Mouse (Mus musculus) ES-Bruce4 (cell line): ENCODE measurements around the gene Ssbp3. TPM values are rescaled to one million over a fixed set of nuclear protein-coding genes. Genes with fewer than 3 reads are reported as not detected.

ENCODE experiments used
- H3K27ac ChIP-seq: 2 replicates; pipeline ENCODE4 v1.5.1; 2012; ENCODE audit warnings: low read length, inconsistent platforms; ENCODE audit not compliant: insufficient read depth
- H3K27me3 ChIP-seq: 2 replicates; pipeline ENCODE4 v1.6.1; 2012; ENCODE audit warnings: mild to moderate bottlenecking, low read length, inconsistent platforms; ENCODE audit not compliant: control insufficient read depth, poor library complexity, insufficient read depth, severe bottlenecking
- H3K36me3 ChIP-seq: 2 replicates; pipeline ENCODE4 v1.6.1; 2012; ENCODE audit warnings: inconsistent platforms, mild to moderate bottlenecking, low read length, moderate library complexity; ENCODE audit not compliant: control insufficient read depth, poor library complexity, insufficient read depth, severe bottlenecking
- H3K4me1 ChIP-seq: one replicate; pipeline ENCODE4 v1.8.1; 2011; ENCODE audit warnings: low read length; ENCODE audit not compliant: control insufficient read depth, insufficient read depth
- H3K4me3 ChIP-seq: 2 replicates; pipeline ENCODE4 v1.5.1; 2011; ENCODE audit warnings: low read depth, mild to moderate bottlenecking, low read length
- H3K9ac ChIP-seq: 2 replicates; pipeline ENCODE4 v1.6.1; 2012; ENCODE audit warnings: low read depth, mild to moderate bottlenecking, inconsistent platforms; ENCODE audit not compliant: poor library complexity, severe bottlenecking
- H3K9me3 ChIP-seq: replicated peaks from 2 replicates; pipeline ENCODE4 v1.6.1; 2012; ENCODE audit warnings: mild to moderate bottlenecking, low read length, inconsistent platforms; ENCODE audit not compliant: control insufficient read depth, poor library complexity, insufficient read depth, severe bottlenecking
- CTCF ChIP-seq: IDR thresholded peaks from one replicate; pipeline ENCODE4 v1.8.1; 2011; ENCODE audit warnings: low read depth, low read length
- EP300 ChIP-seq: IDR thresholded peaks from 2 replicates; pipeline ENCODE4 v1.6.1; 2011; ENCODE audit warnings: low read depth, low read length; ENCODE audit not compliant: insufficient read depth
- POLR2A ChIP-seq: IDR thresholded peaks from one replicate; pipeline ENCODE4 v1.8.1; 2011; ENCODE audit warnings: low read length; ENCODE audit not compliant: insufficient read depth
- polyA plus RNA-seq: library from polyadenylated mRNA; stranded (reverse); fragments of >200 nt; gene quantifications from 2 replicates; pipeline ENCODE4 v1.2.4, GENCODE M21; 2011; ENCODE audit warnings: low read depth; ENCODE audit not compliant: missing spikeins, insufficient read depth, insufficient read length

Ssbp3 gene
- polyA plus RNA-seq, 1 experiment: 245 TPM

GRCm38 (mm10) chr4:107006229-107006628, 95.7 kb downstream of the Ssbp3 start:
- TF ChIP-seq CTCF (no peak), EP300 (no peak), POLR2A (no peak)
- peaks cover 3% of the 10 kb centered on the region for H3K4me1 ChIP-seq
- no peaks in the 10 kb centered on the region for H3K27me3 ChIP-seq
- H3K27ac ChIP-seq: no peak overlapping the region
- no peak overlapping the region for H3K4me3 ChIP-seq
- no peak overlapping the region for H3K9ac ChIP-seq
- H3K9me3 ChIP-seq: no peaks in the 10 kb centered on the region
- no peaks in the 10 kb centered on the region for H3K36me3 ChIP-seq

GRCm38 (mm10) chr4:107006807-107007206, 96.3 kb downstream of the Ssbp3 start:
- H3K27ac ChIP-seq: no peak overlapping the region
- H3K4me1 ChIP-seq: no peaks in the 10 kb centered on the region
- no peak overlapping the region for H3K9ac ChIP-seq
- no peak overlapping the region for H3K4me3 ChIP-seq
- H3K36me3 ChIP-seq: no peaks in the 10 kb centered on the region
- no peaks in the 10 kb centered on the region for H3K9me3 ChIP-seq
- no peak for TF ChIP-seq CTCF
- TF ChIP-seq EP300: no peak
- no peak for TF ChIP-seq POLR2A
- no peaks in the 10 kb centered on the region for H3K27me3 ChIP-seq

- Histone ChIP-seq H3K4me1 (no peaks in the 10 kb centered on the region), H3K27me3 (no peaks in the 10 kb centered on the region), H3K9ac (no peak overlapping the region), H3K36me3 (no peaks in the 10 kb centered on the region), H3K27ac (no peak overlapping the region), H3K4me3 (no peak overlapping the region), H3K9me3 (no peaks in the 10 kb centered on the region)
- no peak for TF ChIP-seq EP300
- no peak for TF ChIP-seq POLR2A
- TF ChIP-seq CTCF: no peak
Observed at GRCm38 (mm10) chr4:107007359-107007758, 96.9 kb downstream of the Ssbp3 start.

GRCm38 (mm10) chr4:107008161-107008560, 97.7 kb downstream of the Ssbp3 start:
- TF ChIP-seq EP300 (no peak), CTCF (no peak)
- H3K36me3 ChIP-seq: no peaks in the 10 kb centered on the region

GRCm38 (mm10) chr4:107009548-107009947, 99.0 kb downstream of the Ssbp3 start:
- TF ChIP-seq EP300 (no peak), CTCF (no peak), POLR2A (no peak)
- H3K27me3 ChIP-seq: no peaks in the 10 kb centered on the region
- H3K9me3 ChIP-seq: no peaks in the 10 kb centered on the region
- H3K36me3 ChIP-seq: no peaks in the 10 kb centered on the region
- H3K9ac ChIP-seq: no peak overlapping the region
- H3K4me3 ChIP-seq: no peak overlapping the region
- no peak overlapping the region for H3K27ac ChIP-seq
- H3K4me1 ChIP-seq: no peaks in the 10 kb centered on the region

More at GRCm38 (mm10) chr4:107008161-107008560, 97.7 kb downstream of the Ssbp3 start:
- H3K9me3 ChIP-seq: no peaks in the 10 kb centered on the region
- no peaks in the 10 kb centered on the region for H3K27me3 ChIP-seq
- H3K4me1 ChIP-seq: no peaks in the 10 kb centered on the region
- no peak overlapping the region for H3K9ac ChIP-seq
- H3K4me3 ChIP-seq: no peak overlapping the region
- no peak overlapping the region for H3K27ac ChIP-seq

- Histone ChIP-seq H3K27ac (no peak overlapping the region), H3K9me3 (no peaks in the 10 kb centered on the region), H3K4me3 (no peak overlapping the region), H3K4me1 (peaks cover 2% of the 10 kb centered on the region), H3K36me3 (no peaks in the 10 kb centered on the region), H3K9ac (no peak overlapping the region), H3K27me3 (no peaks in the 10 kb centered on the region)
- TF ChIP-seq POLR2A (no peak), EP300 (no peak), CTCF (no peak)
Observed at GRCm38 (mm10) chr4:107011325-107012004, 101.0 kb downstream of the Ssbp3 start.
